Mouse (Mus musculus) layer of hippocampus, postnatal 14 days (tissue): ENCODE data around the gene Plekha6. TPM values are rescaled to one million over a fixed set of nuclear protein-coding genes. Genes with fewer than 3 reads are reported as not detected.
A peak's percentile ranks its signal among the peaks of the same experiment; 100 is the strongest.
"Not testable (repeated sequence)": the region's sequence is repeated elsewhere in the genome, so short reads cannot be mapped to it uniquely, and the experiment has no call there.

ENCODE experiments used
- DNase-seq, 2 experiments: peaks; one replicate each; pipeline ENCODE4 v3.0.0; 2021 to 2022; ENCODE audit warnings: low spot score in 2 of 2, mixed read lengths in 1 of 2
- total RNA-seq, 2 experiments: library from RNA; stranded (reverse); gene quantifications; 2 replicates each; pipeline ENCODE4 v1.2.3; 2021

The Plekha6 gene
- total RNA-seq, 2 experiments from 2014 or later, result 48.6 to 51.9 TPM

GRCm38 (mm10) chr1:133314364-133314763, 150.4 kb downstream of the Plekha6 start:
- DNase-seq, result peak; percentile 56 to 64

GRCm38 (mm10) chr1:133315775-133316174, 151.8 kb downstream of the Plekha6 start:
- no peak for DNase-seq

GRCm38 (mm10) chr1:133316577-133316976, 152.6 kb downstream of the Plekha6 start:
- no peak for DNase-seq

GRCm38 (mm10) chr1:133317149-133317548, 153.1 kb downstream of the Plekha6 start:
- DNase-seq, result no peak

- no peak for DNase-seq
Observed at GRCm38 (mm10) chr1:133321267-133321925, 157.4 kb downstream of the Plekha6 start, which contains the start of gene Kiss1. Gene Kiss1, plus strand, starts transcription at chr1:133321875.

GRCm38 (mm10) chr1:133323333-133323732, 159.3 kb downstream of the Plekha6 start:
- no peak for DNase-seq

- no peak for DNase-seq
Observed at GRCm38 (mm10) chr1:133325951-133326350, 161.9 kb downstream of the Plekha6 start.

- no peak for DNase-seq
Observed at GRCm38 (mm10) chr1:133327094-133327493, 163.1 kb downstream of the Plekha6 start.

- no peak for DNase-seq
Observed at GRCm38 (mm10) chr1:133328299-133328795, 164.3 kb downstream of the Plekha6 start.

- no peak for DNase-seq
Observed at GRCm38 (mm10) chr1:133328896-133329637, 165.1 kb downstream of the Plekha6 start.

GRCm38 (mm10) chr1:133329638-133329964, 165.6 kb downstream of the Plekha6 start:
- no peak for DNase-seq

GRCm38 (mm10) chr1:133331142-133331541, 167.1 kb downstream of the Plekha6 start:
- peak in 1 of 2 experiments; percentile 50 for DNase-seq

- no peak for DNase-seq
Observed at GRCm38 (mm10) chr1:133332656-133333430, 168.8 kb downstream of the Plekha6 start.

- DNase-seq, result no peak
Observed at GRCm38 (mm10) chr1:133333937-133334336, 169.9 kb downstream of the Plekha6 start.

- DNase-seq, result not testable (repeated sequence)
Observed at GRCm38 (mm10) chr1:133340403-133340802, 176.4 kb downstream of the Plekha6 start.

GRCm38 (mm10) chr1:133344357-133344756, 180.3 kb downstream of the Plekha6 start:
- DNase-seq, result no peak

- DNase-seq, result no peak
Observed at GRCm38 (mm10) chr1:133346531-133346930, 182.5 kb downstream of the Plekha6 start.

- DNase-seq, result no peak
Observed at GRCm38 (mm10) chr1:133347226-133347625, 183.2 kb downstream of the Plekha6 start.

GRCm38 (mm10) chr1:133347693-133348520, 183.9 kb downstream of the Plekha6 start:
- DNase-seq, result no peak

- no peak for DNase-seq
Observed at GRCm38 (mm10) chr1:133350210-133350609, 186.2 kb downstream of the Plekha6 start, which contains the start of gene Ren1. Gene Ren1, plus strand, starts transcription at chr1:133350510.

GRCm38 (mm10) chr1:133351762-133352161, 187.8 kb downstream of the Plekha6 start:
- no peak for DNase-seq
